Comparison of ENCODE assay signal across 9 mouse cellular contexts in the genomic region with DNA sequence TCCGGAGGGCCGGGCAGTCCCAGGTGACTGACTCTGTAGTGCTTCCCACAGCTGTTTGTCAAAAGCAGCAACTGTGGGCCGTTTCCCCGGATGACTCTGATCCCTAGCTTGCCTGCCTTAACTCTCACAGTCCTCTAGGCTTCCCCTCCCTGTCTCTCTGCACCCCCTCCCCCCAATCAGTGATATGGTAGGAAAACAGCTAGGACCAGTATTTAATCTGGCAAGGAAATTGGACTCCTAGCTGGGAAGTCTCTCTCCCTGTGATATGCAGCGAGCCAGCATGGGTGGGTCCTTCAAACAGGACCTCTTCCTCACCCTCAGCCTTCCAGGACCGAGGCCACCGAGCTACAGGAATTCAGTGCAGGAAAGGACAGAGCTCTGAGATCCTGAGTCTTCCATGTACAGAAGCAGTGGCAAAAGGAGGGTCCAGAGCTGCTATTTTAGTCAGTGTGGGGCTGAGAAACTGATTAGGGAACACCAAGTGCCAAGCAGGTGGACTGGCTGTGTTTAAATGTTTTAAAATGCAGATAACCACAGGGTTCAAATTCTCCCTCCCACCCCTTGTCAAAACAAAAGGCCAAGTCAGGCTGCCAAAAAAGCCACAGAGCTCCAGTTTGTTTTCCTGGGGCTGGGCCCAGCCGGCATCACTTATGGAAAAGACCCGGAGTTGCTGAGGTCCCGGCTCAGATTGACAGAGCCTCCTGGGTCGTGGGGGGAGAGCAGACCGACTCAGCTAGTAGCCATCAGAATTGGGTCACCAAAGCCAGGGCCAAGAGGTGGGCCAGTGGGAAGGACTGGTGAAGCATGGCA. TPM values are rescaled to one million over a fixed set of nuclear protein-coding genes. Genes with fewer than 3 reads are reported as not detected.
DNase-seq lines count a peak whose midpoint lies in the region; ATAC-seq and TF ChIP-seq lines count a peak whose summit lies in the region.
"Had no signal": no experiment of that assay in that cellular context is flagged by ENCODE, and none has a peak within 500 bp of the region (broad histone marks: within the 10 kb centered on the region; RNA-seq: fewer than 3 reads in every experiment).

No protein-coding gene starts in this region.

- 19% methylated on average over 12 of the region's 12 CpGs for WGBS in cerebellum, adult 2 months

- H3K4me3 ChIP-seq in cerebellum, adult 2 months (replicated peaks; ENCODE audit: insufficient read depth, low read depth, low read length), result no peak overlapping the region

- no peak for TF ChIP-seq POLR2A in cerebellum, adult 2 months (IDR thresholded peaks at IDR 0.05; ENCODE audit: borderline replicate concordance, insufficient read depth, low read length)

- no peaks in the 10 kb centered on the region for H3K27me3 ChIP-seq in cerebellum, adult 2 months (ENCODE audit: control insufficient read depth, insufficient read depth, low read length)

- ATAC-seq in monocyte, adult 5-6 weeks (replicated peaks; ENCODE audit: insufficient number of reproducible peaks, low FRiP score, low TSS enrichment, poor library complexity, severe bottlenecking), result no peak

- peak overlapping the region; percentile 41 for H3K27ac ChIP-seq in cerebellum, adult 2 months (ENCODE audit: insufficient read depth, low read length)

- peak; percentile 39 to 51 for DNase-seq in cerebellum, adult 2 months
- no peak for DNase-seq in cerebellum, adult 11 months
- DNase-seq in brain, adult 2 months (ENCODE audit: low read depth, low spot score), result peak; percentile 71
- peak; percentile 86 to 90 for DNase-seq in heart, adult 18-20 months
- peak; percentile 56 to 64 for DNase-seq in kidney, adult 8-10 months
- peak; percentile 45 for DNase-seq in lung, postnatal 14 days
- DNase-seq in layer of hippocampus, postnatal 36 days, result no peak

- TF ChIP-seq CTCF in cerebellum, adult 2 months (IDR thresholded peaks at IDR 0.05; ENCODE audit: borderline replicate concordance, insufficient read depth, low read depth, low read length), result no peak

- H3K4me1 ChIP-seq in cerebellum, adult 2 months (ENCODE audit: control insufficient read depth, insufficient read depth, low read length), result peaks cover 41% of the 10 kb centered on the region

RNA-seq across cellular contexts. Expression of gene Cyp17a1, which starts 28.0 kb away (rescaled TPM):
- polyA plus RNA-seq in cerebellum, adult 2 months (2012; rRNA removed), result 0.06 and 0.08 TPM in 2 replicates
- not detected for total RNA-seq in heart, adult 18-20 months (2021)
- total RNA-seq in layer of hippocampus, postnatal 36 days (2021), result not detected
- 1.6 to 6.0 TPM (median 3.4 TPM) in 3 replicates for total RNA-seq in monocyte, adult 5-6 weeks (2017)
- polyA plus RNA-seq: frontal cortex, adult 2 months had no signal

RNA-seq across cellular contexts. Expression of gene Borcs7, which starts 44.7 kb away (rescaled TPM):
- polyA plus RNA-seq in cerebellum, adult 2 months (2012; rRNA removed), result 19.0 and 19.1 TPM in 2 replicates
- total RNA-seq in heart, adult 18-20 months (2021), result 1 to 10 TPM; 7.5 to 8.8 TPM
- 10 to 100 TPM; 20.6 to 22.0 TPM for total RNA-seq in layer of hippocampus, postnatal 36 days (2021)
- 10.0 to 20.7 TPM (median 12.4 TPM) in 3 replicates for total RNA-seq in monocyte, adult 5-6 weeks (2017)

RNA-seq across cellular contexts. Expression of gene Wbp1l, which starts 46.1 kb away (rescaled TPM):
- 24.9 and 28.3 TPM in 2 replicates for polyA plus RNA-seq in cerebellum, adult 2 months (2012; rRNA removed)
- 10 to 100 TPM; 46.9 to 60.7 TPM for total RNA-seq in heart, adult 18-20 months (2021)
- 10 to 100 TPM; 39.9 to 40.8 TPM for total RNA-seq in layer of hippocampus, postnatal 36 days (2021)
- total RNA-seq in monocyte, adult 5-6 weeks (2017), result 45.5 to 72.9 TPM (median 56.5 TPM) in 3 replicates

Comparison
In these comparisons a context has a peak if more than half of its experiments do, and no peak if none do; other contexts are left out.
1. DNase-seq: peak in cerebellum, adult 2 months (2 of 2), brain, adult 2 months (single experiment), heart, adult 18-20 months (2 of 2), kidney, adult 8-10 months (2 of 2) and lung, postnatal 14 days (single experiment); none in cerebellum, adult 11 months (single experiment) and layer of hippocampus, postnatal 36 days (0 of 2).